Mouse (Mus musculus) adrenal gland, postnatal 36 days (tissue): Measurements from ENCODE around the gene Kctd21. TPM values are rescaled to one million over a fixed set of nuclear protein-coding genes. Genes with fewer than 3 reads are reported as not detected.
A peak's percentile ranks its signal among the peaks of the same experiment; 100 is the strongest.

Experiments used
- DNase-seq, 2 experiments: peaks; one replicate each; pipeline ENCODE4 v3.0.0; 2021; ENCODE audit warnings: mixed read lengths in 1 of 2
- total RNA-seq, 2 experiments: library from RNA; stranded (reverse); gene quantifications; 2 replicates each; pipeline ENCODE4 v1.2.3; 2021

Gene Kctd21
- total RNA-seq, 2 experiments from 2014 or later = 7.8 to 11.3 TPM

DNA sequence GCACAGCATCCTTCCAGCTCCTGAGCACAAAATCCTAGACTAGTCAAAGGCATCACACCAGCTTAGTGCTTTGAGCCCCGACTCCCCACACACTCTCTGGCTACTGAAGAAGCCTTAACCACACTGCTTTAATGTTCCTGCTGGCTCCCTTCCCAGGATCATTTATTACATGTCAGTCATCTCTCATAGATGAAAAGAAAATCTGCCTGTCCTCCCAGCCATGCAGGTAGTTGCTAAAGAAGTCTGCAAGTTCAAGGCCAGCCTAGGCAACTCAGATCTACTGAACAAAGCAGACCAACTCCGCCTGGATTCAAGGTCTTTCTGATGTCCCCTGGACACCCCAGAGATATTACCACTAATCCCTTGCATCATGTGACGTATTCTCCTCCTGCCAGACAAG lies 14.4 kb upstream of the Kctd21 start:
- peak; percentile 34 to 54 for DNase-seq

DNA sequence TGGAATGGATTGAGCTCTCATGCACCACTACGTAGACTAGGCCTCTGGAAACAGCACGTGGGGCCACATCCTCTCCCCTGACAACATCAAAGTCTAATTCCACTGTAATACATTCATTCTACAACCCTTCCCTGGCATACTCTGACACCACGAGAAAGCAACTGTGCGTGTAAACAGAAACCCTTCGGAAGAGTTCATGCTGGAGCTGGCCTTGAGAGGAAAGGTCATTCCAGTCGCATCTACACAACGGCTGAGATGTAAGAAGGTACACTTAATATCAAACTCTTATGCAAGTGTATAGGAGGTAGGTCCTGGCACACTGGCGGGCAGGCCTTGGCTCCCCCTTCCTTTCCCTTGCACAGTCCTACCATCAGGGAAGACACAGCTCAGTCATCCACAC lies 7.8 kb upstream of the Kctd21 start:
- no peak for DNase-seq

DNA sequence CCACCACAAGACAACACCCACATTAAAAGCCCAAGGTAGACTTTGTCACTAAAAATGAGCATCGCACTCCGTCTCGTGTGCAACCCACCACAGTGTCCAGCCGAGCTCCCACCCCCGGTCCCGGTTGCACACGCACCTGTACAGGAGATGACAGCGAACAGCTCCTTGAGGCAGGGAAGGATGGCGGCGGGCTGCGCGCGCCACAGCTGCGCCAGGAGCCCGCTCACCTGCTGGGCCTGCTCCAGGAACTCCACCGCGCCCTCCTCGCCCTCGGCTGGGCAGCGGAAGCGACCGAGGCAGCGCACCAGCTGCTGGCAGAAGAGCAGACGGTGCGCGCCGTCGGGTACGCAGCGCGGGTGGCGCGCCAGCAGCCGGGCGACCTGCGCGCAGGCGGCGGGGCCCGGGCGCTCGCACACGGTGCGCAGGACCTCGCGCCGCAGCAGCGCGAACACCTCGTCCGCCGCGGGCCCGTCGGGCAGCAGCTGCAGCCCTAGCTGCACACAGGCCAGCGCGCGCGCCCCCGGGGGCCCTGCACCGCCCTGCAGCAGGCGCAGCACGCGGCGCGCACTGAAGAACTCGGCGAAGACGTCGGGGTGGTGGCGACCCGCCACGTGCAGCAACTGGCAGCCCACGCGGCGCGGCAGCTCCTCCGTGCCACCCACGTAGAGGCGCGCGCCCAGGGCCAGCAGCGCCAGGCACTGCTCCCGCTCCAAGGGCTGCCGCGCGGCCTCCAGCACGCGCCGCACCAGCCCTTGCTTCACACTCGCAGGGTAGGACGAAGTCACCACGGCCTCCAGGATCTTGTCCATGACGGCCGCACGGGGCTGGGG lies 6.8 kb upstream of the Kctd21 start:
- no peak for DNase-seq

DNA sequence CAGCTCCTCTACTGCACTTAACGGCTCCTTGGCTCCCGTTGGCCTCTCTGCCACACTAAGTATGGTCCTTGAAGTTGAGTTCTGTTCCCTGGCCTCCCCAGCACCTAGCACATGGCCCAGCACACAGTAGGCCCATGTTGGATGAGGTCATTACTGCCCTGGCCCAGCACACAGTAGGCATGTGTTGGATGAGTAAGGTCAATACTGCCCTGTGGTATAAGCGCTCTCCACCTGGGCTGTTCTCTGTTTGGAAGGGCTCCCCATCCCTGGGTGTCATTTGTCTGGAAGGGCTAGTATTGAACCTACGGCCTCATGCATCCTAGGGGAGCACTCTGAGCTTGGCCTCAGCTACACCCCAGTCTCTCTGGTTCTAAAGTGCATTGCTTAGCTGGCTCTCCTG lies 4.8 kb upstream of the Kctd21 start:
- DNase-seq = no peak

DNA sequence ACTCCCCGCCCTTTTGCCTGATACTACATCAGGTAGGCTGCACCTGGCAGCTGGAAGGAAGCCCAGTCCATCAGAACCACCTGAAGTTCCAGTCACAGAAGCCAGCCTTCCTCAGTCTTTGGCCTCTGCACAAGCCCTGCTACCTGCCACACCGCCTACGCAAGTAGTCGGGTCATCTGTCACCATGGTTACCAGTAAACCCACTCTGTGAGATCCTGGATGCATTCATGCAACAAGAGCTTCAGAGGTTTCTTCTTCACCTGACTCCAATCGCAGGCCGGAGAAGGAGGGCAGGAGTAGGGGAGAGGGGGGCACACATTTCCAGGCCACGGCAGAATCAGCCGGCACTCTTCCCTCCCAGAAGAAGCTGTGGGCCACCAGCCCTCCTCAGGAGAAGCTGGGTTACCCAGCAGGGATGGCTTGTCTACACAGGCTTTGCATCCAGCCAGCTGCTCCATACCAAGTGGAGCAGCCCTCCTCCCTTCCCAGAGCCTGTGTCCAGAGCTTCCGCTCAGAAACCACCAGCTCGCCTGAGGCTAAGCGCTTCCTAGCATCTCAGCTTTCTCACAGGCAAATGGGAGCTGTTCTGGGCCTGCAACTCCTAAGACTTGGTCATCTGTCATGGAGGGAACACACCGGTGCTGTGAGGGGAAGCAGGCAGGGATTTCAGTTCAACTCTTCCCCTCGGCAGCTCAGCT lies 3.1 kb upstream of the Kctd21 start:
- no peak for DNase-seq

DNA sequence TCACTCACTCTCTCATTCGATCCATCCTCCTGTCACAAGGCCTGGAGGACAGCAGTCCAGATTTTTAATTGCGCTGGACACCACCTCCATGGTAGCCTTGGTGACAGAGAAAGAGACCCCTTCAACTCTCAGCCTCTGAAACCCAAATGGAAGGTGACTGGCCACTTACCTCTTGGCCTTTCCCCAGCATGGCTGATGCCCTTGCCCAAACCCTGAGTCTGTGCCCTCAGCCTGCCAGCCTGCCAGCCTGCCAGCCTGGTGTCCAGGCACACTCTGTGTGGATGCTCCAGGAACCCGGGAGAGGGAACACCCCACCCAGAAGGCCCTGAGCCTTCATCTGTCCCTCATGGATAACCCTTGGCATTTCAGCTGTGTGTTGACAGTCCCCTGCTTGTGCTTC lies 2.5 kb upstream of the Kctd21 start:
- no peak for DNase-seq

DNA sequence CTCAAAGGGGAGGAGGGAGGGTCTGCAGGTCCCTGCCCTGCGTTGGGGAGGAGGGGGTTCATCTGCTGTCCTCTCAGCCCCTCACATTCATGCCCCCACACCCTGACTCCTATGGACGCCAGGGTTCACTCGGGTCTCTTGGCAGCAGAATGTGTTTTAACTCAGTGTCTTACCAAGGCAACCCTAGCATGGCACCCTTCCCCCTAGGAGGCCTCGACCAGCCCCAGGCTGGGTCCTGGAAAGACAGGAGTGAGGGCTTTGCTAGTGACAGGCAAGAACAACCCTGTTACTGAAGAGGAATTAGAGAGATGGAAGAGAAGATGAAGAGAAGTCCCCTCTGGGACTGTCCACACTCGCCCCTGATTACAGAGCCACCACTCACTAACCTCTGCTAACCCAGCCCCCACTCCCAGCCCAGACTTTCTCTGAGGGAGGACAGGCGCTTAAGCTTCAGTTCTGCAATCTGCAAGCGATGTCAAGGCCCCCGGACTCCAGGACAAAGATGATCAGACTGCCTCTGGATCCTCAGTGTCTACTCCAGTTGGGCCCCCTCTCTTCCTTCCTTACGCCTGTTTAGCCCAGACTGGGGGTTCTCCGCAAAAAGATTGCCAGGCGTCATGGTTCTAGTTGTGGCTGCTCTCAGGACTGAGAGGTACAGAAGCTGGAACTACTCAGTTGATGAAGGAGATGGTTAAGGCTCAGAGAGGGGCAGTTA lies 1.0 kb upstream of the Kctd21 start:
- peak in 1 of 2 experiments; percentile 13 for DNase-seq

DNA sequence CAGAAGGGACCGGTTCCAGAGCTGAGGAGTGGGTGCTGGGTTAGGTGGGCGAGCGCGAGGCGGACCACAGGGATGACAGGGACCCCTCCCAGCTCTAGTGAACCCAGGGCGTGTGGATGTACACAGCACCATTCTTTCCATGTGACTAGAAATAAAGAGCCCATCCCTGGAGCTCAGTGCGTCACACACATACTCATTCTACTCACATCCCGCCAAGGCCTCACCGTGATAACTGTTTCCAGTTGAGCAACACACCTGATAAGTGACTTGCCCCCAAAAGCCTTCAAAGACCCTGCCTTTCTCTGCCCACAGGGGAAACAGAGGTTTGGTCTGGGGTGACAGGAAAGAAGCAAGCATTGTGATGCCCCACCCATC lies 527 bp downstream of the Kctd21 start:
- no peak for DNase-seq

DNA sequence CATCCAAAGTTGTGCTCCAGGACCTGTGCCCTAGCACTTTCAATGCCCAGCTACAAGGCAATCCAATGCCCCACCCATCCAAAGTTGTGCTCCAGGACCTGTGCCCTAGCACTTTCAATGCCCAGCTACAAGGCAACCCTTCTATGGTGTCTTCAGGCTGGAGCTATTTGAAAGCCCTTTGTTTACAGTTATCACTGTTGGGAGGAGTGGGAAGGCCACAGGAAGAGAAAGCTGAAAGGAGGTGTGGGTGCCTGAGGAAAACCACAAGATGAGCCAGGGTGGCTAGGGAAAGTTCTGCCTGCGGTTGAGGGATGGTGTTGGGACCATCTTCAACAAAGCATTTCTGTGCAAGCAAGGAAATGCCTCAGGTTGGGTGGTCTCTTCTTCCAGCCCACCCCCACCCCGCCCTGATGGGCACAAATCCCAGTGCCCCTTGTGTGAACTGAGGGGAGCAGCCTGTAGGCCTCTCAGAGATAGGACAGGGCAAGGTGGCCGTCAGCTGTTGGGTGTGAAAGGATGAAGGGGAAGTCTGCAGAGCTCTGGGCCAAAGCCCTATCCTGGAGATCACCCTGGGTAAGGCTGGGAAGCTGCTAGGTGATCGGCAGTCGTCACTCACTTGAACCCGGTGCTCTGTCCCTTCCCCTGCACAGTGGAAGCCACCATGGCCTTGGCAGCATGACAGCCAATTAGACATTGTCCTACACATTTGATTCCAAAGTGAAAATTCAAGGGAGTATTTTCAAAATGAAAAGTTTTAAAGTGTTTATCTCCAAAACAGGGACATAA lies 1.2 kb downstream of the Kctd21 start:
- DNase-seq = no peak

DNA sequence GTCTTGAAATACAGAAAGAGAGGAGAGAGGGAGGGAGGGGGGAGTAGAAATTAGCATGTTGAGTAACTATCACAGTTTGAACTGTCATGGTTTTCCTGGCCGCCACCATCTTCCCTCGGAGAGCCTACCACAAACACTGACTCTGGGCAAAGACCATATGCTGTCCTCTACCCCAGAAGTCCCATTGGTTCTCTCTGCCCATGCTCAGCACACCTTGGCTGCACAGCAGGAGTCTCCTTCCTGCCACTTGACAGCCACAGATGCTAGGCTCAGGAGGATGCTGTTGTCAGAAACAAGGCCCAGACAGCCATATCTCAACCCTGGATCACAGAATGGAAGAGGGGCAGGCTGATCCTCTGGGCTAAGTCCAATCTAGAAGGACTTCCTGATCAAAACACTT lies 2.3 kb downstream of the Kctd21 start:
- no peak for DNase-seq

DNA sequence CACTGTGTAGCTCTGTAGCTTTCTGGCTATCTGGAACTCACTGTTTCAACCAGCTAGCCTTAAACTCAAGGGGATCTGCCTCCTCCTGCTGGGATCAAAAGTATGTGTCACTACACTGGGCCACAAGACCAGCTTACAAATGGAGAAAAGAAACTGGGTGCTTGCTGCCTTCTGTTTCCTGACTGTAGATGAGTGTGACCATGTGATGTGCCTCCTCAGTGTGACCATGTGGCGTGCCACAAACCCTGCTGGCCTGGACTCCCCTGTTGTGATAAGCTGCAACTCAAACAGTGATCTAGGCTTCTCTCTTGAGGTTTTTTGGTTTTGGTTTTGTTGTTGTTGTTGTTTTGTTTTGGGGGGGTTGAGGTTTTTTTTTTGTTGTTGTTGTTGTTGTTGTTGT lies 4.6 kb downstream of the Kctd21 start:
- DNase-seq = no peak

DNA sequence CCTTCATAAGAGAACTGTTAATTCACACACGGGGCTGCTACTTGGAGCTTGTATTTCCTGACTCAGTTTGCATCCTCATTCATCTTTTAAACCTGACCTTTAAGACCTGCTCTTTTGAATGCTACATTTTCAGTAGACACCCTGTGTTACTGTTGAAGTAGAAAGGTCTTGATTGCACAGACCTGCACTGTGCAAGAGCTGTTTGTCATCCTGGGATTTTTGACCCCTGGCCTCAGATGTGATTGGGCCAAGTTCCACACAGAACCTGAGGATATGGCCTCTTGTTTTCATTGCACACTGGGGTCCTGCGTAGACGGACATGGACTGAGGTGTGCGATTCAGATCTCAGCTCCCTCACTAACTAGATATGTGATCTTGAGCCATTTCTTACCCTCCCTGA lies 6.5 kb downstream of the Kctd21 start:
- DNase-seq = no peak

DNA sequence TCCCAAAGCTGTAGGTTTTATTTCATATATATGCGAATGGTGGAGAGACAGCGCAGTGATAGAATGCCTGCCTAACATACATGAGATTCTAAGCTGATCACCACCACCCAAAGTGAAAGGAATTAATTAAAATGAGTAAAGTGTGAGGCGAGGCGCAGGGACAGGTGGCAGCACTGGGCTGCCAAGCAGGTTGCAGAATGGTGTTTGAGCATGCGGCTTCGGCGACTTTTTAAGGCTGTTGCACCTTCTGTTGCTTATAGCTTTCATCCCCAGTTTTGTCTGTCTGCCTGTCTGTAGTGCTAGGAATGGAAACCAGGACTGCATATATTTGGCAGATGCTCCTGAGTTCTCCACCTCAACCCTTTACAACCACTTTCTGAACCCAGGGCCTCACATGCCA lies 7.5 kb downstream of the Kctd21 start:
- DNase-seq = no peak

DNA sequence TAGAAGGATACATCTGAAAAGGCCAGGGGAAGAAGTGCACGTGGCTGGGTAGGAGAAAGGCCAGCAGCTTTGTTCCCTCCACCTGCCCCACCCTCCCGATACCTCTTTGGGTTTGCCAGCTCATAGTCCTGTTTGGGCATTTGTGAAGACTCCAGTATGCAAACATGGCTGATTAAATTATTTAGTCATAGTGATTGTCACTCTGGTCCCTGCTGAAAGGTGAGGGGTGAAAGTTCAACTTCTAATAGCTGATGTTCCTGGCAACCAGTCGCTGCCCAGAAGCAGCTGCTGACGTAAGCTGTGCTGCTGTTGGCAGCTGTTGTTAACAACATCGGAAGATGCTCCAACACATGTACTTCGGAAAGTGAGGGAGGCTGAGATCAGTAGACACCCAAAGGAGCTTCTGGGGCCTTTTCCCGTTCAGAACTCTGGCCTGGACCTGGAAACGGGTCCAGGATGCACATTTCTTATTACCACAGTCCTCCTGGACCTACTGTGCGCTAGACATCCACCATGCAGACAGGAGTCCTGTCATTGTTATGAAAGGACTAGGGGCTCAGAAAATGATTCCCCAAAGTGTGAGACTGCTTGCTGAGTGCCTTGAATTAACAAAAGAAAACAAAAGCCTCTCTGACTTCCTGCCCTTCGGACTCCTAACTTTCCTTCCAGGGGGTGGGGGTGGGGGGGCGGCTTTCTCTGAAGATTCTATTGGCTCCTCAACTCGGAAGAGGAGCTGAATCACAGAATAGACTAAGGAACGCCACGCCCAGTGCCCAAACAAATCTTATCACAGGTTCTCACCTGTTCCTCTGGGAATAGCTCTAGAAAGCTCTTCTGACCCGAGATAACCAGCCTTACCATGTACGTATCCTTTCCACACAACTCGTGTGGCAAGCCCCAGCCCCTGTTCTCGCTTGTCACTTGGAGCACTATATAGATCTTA lies 9.1 kb downstream of the Kctd21 start:
- no peak for DNase-seq

DNA sequence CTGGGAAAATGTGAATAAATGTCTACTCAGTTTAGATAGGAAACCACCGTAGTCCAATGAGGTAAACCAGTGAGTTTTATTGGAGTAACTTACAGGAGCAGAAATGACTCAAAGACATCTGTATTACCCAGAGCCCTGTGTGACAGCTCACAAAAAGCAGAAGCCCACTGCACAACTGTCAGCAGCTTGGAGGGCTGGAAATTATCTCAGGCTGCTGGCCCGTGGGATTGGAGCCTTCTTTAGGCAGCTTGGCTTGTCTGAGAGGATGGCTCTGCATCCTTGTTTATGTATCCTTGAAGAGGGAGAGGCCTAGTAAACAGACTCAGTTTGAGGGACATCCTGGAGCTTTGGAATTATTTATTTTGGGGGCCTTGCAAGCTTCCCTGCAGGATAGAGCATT lies 10.8 kb downstream of the Kctd21 start:
- no peak for DNase-seq

DNA sequence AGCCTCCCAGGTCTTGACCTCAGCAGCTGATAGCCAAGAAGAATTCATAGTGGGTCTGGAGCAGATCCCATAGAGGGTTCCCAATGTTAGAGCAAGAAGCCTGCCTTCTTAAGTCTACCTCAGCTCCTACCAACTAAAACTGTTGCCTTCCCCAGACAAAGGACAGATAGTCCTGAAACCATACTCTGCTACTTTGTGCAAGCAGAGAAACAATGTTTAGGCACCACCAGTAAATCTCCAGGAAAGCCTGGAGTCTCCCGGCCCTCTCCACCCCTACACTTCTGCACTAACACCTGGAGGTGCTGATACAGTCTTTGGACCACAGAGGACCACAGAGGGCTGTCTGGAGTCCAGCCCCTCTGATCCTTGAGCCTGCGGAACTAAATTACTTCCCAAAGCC lies 12.5 kb downstream of the Kctd21 start:
- no peak for DNase-seq

DNA sequence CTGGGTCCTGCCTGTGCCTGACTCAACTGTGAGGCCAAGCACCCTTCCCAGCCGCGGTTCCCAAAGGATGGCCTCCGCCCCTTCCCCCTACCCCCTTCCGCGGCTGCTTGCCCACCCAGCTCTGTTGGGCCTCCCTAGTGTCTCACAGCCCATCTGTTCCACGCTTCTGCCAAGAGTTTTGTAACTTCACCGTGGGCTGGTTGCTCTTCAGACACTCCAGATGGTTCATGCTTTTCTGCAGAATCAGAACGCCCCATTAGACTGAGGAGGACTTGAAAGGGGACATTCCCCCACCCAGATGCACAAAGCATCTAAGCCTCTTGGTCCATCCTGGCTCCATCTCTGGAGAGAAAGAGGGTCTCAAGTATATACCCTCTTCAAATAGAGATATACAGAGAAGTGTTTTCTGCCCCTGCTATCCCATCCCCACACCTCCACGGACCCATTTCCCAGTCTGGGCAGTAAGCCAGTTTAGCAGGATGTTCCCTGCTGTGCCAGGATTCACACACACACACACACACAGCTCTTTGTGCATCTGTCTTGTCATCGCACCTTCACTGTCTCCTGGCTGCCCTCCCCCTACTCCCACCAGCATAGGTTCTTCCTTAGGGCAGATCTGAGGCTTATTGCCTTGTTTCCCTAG lies 13.2 kb downstream of the Kctd21 start:
- DNase-seq = no peak

DNA sequence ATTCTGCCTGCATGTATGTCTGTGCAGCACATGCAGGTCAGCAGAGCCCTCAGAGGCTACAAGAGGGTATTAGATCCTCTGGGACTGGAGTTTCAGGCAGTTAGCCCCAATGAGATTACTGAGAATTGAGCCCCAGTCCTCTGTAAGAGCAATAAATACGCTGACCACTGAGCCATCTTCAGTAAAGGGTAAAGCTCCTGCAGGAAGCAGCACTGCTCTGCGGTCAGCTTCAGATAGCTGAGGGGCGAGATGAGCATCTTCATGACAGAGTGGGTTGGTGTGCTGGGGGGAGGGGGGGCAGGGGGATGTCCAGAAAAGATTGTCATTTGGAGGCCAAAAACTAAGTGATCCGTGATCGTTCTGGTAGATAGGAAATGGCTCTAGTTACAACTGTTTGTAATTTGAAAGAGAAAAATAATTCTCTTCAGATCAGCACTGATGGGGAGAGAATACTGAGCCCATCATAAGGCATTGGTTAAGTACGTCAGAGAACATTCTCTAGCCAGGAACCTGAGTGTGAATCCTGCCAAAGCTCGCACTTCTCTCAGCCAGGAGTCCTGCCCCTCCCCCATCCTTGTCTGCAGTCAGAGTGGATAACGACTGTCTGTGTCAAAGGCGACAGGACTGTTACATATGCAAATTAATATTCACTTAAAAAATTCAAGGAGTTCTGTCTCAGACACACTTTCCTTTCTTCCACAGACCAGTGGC lies 14.1 kb downstream of the Kctd21 start:
- no peak for DNase-seq

DNA sequence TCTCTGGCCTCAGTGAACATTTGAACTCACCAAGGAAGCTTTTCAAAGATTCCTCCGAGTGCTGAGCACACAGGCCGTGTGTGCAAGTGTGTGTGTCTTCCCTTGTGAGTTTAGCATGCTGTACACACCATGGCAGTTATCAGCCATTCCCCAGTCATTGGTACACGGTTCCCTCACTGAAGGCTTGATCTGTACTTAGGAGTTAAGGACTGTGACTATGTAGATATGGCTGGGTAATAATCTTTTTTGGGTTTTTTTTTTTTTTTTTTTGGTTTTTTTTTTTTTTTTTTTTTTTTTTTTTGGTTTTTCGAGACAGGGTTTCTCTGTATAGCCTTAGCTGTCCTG lies 14.7 kb downstream of the Kctd21 start:
- DNase-seq = no peak

DNA sequence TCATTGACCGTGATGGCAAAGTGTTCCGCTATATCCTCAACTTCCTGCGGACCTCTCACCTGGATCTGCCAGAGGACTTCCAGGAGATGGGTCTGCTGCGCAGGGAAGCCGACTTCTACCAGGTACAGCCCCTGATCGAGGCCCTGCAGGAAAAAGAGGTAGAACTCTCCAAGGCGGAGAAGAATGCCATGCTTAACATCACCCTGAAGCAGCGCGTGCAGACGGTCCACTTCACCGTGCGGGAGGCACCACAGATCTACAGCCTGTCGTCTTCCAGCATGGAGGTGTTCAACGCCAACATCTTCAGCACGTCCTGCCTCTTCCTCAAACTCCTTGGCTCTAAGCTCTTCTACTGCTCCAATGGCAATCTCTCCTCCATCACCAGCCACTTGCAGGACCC lies 15.3 kb downstream of the Kctd21 start:
- no peak for DNase-seq
